Mouse (Mus musculus): ENCODE data around the gene Prr15l. TPM values are rescaled to one million over a fixed set of nuclear protein-coding genes. Genes with fewer than 3 reads are reported as not detected.

Gene Prr15l
- polyA plus RNA-seq, 1 experiment from 2014 or later = 38.7 TPM

DNA sequence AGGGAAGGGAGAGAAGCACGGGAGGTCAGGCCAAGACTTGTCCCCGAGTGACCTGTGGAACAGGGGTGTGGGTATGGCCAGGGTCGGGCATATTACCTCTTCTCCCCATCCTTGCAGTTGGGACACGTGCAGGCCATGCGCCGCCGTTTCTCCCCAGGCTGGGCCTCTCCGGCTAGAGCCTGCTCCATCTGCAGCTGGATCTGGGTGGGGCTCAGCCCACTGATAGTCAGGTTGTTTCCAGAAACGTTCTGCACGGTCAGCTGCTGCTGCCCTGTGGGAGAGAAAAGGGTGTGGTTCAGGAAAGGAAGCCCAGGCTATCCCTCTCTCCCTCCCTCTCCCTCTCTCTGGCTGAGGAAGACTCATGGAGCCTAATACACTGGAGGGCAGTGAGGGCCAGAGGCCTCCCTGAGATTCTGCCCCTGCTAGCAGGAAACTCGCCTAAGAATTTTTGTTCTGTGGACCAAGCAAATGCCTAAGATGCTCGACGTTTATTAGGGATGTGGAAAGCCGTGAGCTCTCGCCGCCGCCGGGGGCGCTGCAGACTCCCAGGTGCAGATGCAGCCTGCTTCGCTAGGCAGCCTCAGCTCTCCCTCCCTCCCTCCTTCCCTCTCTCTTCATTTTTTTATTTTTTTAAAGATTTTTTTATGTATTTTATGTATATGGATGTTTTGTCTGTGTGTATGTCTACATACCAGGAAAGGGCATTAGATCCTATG, 28.3 kb downstream of the Prr15l start:
- Histone ChIP-seq H3K4me2 (no peak overlapping the region), H3K4me3 (replicated peaks) (no peak overlapping the region), H3K36me3 (peaks cover 93% of the 10 kb centered on the region), H3K4me1 (0 out of 2 replicates have a peak, but pooled peaks cover 5% of the 10 kb centered on the region), H3K9ac (no peak overlapping the region), H3K27ac (no peak overlapping the region), H3K27me3 (no peaks in the 10 kb centered on the region), H3K9me3 (replicated peaks) (no peaks in the 10 kb centered on the region)
- 0 out of 2 replicates have a peak, but pooled peaks have one; percentile 50 for ATAC-seq (replicated peaks; ENCODE audit: low FRiP score)
- 64% methylated on average over 20 of the region's 20 CpGs for WGBS

DNA sequence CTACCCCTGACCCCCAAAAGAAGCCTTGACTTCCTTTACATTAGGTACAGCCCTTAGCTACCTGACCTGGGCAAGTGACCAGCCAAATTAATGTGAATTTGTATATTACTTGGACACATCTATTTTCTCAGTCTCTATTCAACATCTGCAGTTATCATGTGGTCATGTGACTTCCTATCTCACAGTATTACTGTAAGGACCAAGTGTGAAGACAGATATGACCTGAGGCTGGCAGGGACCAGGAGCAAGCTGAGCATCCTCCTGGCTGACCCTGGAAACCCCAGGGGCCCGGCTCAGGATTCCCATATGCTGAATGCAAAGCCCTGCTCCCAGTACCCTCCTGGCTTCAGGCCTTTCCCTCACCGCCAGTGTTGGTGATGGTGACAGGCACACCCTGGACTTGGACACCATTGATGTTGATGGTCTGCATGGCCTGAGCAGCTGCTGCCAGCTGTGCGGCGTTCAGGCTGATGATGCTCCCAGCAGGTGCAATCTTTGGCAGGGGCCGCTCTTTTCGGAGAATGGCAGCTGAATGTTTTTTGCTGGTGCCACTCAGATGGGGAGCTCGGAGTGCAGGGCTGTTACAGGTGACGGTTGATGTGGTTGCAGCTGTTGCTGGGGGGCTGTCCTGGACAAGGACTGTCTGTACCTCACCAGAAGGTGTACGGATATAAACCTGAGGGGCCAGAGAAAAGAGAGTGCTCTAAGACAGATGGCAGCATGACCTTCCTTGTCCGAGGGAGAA, 29.3 kb downstream of the Prr15l start:
- Histone ChIP-seq H3K4me2 (no peak overlapping the region), H3K9me3 (replicated peaks) (no peaks in the 10 kb centered on the region), H3K4me3 (replicated peaks) (no peak overlapping the region), H3K9ac (no peak overlapping the region), H3K36me3 (peaks cover 94% of the 10 kb centered on the region), H3K27ac (no peak overlapping the region), H3K4me1 (0 out of 2 replicates have a peak, but pooled peaks cover 5% of the 10 kb centered on the region), H3K27me3 (no peaks in the 10 kb centered on the region)
- ATAC-seq (replicated peaks; ENCODE audit: low FRiP score) = no peak
- WGBS = 95% methylated on average over 10 of the region's 10 CpGs

DNA sequence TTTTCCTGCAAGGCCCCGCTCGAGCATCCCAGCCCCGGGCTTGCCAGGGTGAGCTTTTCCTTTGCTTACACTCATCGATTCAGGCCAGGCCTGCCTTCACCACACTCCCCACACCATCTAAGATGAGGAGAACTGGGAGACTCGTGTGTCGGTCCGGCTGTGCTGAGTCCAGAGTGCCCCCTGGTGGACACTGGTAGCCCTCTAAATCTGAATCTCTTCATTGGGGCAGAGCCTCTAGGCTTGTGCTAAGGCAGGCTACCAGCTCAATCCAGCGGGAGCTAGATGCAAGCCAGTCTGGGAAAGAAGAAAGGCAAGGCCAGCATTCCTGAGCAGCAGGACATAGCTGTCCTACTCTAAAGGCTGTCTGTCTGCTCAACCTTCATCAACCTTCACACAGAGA, 35.7 kb downstream of the Prr15l start:
- no peak overlapping the region for H3K9ac ChIP-seq
- peaks cover 43% of the 10 kb centered on the region for H3K36me3 ChIP-seq
- H3K4me2 ChIP-seq = no peak overlapping the region
- peak; percentile 80 for ATAC-seq (replicated peaks; ENCODE audit: low FRiP score)
- H3K4me1 ChIP-seq = peaks cover 25% of the 10 kb centered on the region
- no peak overlapping the region for H3K4me3 ChIP-seq (replicated peaks)
- no peaks in the 10 kb centered on the region for H3K27me3 ChIP-seq
- H3K27ac ChIP-seq = peak overlapping the region; percentile 51; the same call in 1 of the 2 replicates
- no peaks in the 10 kb centered on the region for H3K9me3 ChIP-seq (replicated peaks)
- WGBS = 23% methylated on average over 8 of the region's 8 CpGs

DNA sequence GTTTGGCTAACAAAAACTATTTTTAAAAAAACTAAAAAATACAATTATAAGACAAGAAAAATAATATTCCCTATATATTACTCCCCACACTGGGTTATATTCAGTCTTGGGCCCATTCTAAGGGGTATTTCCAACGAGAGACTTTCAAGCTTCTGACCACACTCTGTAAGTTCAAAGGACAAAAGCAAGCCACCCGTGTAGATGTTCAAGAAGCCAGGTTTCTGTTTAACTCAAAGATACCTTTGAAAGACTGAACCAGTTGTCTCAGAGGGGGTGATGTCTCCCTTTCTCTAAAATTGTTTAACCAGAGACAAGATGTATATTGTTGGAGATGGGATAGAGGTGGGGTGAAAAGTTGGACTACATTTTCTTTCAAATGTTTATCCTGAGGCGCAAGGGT, 38.3 kb downstream of the Prr15l start:
- H3K4me3 ChIP-seq (replicated peaks) = no peak overlapping the region
- no peaks in the 10 kb centered on the region for H3K9me3 ChIP-seq (replicated peaks)
- H3K4me2 ChIP-seq = no peak overlapping the region
- no peak for ATAC-seq (replicated peaks; ENCODE audit: low FRiP score)
- no peak overlapping the region for H3K9ac ChIP-seq
- H3K36me3 ChIP-seq = peaks cover 19% of the 10 kb centered on the region
- no peaks in the 10 kb centered on the region for H3K27me3 ChIP-seq
- H3K27ac ChIP-seq = peak overlapping the region; percentile 66
- peaks cover 43% of the 10 kb centered on the region for H3K4me1 ChIP-seq
- 85% methylated on average over 3 of the region's 3 CpGs for WGBS

DNA sequence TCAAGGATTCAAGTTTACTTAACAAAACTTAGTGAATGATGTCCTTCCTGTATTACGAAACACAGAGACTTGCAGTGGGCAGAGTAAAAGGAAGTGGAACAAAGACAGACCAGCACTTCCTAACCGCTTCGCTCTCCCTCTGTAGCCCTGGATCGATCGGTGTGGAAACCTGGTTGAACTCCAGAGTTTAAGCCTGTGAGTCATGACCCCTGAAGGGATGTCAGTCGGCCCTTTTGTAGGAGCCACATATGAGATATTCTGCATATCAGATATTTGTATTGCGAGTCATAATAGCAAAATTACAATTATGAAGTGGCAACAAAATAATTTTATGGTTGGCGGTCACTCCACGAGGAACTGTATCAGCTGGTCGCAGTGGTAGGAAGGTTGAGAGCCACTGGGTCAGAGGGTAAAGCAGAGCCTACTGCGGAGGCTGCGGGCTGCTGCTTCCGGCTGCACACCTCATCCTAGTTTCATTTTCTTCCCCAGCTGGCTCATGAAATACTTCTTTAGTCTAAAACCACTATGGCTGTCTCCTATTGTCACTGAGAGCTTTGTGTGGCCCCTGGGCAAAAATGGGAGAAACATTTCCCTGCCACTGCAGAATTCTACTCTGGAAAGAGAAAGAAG, 39.1 kb downstream of the Prr15l start:
- Histone ChIP-seq H3K4me2 (peak overlapping the region; percentile 30; the same call in 1 of the 2 replicates), H3K27me3 (no peaks in the 10 kb centered on the region), H3K4me3 (replicated peaks) (0 out of 2 replicates have a peak overlapping the region, but pooled peaks have one; percentile 6), H3K4me1 (peaks cover 43% of the 10 kb centered on the region), H3K9me3 (replicated peaks) (no peaks in the 10 kb centered on the region), H3K27ac (peak overlapping the region; percentile 66), H3K36me3 (peaks cover 10% of the 10 kb centered on the region), H3K9ac (no peak overlapping the region)
- no peak for ATAC-seq (replicated peaks; ENCODE audit: low FRiP score)
- 80% methylated on average over 13 of the region's 13 CpGs for WGBS

DNA sequence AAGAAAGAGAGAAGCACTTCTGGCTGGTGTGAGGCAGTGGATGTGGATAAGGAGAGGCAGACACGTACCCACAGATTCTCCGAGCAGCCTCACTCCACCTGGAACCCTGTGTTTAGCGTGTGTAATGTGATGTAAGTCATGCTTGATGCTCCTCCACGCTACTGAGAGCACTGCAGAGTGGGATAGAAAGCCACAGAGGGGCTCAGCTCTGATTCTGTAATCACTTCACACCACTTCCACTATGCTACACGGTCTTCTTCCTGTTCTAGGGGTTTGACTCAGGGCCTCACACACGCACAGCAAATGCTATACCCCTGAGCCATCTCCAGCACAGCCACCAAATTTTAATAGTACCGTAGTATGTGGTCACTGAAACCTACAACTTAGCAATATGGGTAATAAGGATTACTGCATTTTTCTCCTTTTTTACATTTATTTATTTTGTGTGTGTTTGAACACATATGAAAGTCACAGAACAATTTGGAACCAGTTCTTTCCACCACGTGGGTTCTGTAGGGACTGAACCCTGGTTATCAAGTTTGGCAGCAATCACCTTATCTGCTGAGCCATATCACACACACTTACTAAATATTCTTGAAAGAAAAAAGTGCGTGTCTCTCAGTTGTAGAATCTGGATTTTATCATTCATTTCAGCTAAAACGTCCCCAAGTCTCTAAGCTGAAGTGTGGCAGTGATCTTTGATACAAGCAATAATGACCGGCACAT, 39.8 kb downstream of the Prr15l start:
- Histone ChIP-seq H3K36me3 (peaks cover 3% of the 10 kb centered on the region), H3K9ac (no peak overlapping the region), H3K27ac (peak overlapping the region; percentile 87), H3K9me3 (replicated peaks) (no peaks in the 10 kb centered on the region), H3K27me3 (no peaks in the 10 kb centered on the region), H3K4me1 (peaks cover 43% of the 10 kb centered on the region), H3K4me2 (peak overlapping the region; percentile 30; the same call in 1 of the 2 replicates), H3K4me3 (replicated peaks) (no peak overlapping the region)
- 81% methylated on average over 11 of the region's 11 CpGs for WGBS
- no peak for ATAC-seq (replicated peaks; ENCODE audit: low FRiP score)

DNA sequence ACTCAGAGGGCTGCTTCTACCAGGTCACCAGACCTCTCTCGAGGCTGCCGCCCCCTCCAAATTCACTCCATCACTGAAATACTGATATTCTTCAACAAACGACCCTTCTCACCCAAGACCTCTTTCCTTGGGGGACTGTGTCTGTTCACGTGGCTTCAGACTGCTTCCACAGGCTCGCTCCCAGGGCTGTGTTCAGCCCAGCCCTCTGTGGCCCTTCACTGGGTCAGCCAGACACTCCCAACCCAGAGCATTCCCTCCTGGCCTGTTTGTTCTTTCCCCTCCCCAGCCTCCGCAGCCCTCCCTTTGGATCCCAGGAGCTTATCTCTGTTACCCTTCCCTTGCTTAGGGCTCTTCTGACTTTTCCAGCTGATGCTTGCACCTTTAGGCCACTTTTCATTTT, 40.6 kb downstream of the Prr15l start:
- H3K9ac ChIP-seq = no peak overlapping the region
- no peak overlapping the region for H3K4me3 ChIP-seq (replicated peaks)
- H3K9me3 ChIP-seq (replicated peaks) = no peaks in the 10 kb centered on the region
- peak overlapping the region; percentile 87 for H3K27ac ChIP-seq
- no peaks in the 10 kb centered on the region for H3K36me3 ChIP-seq
- no peak overlapping the region for H3K4me2 ChIP-seq
- no peak for ATAC-seq (replicated peaks; ENCODE audit: low FRiP score)
- H3K4me1 ChIP-seq = peaks cover 42% of the 10 kb centered on the region
- 43% methylated on average over 6 of the region's 6 CpGs for WGBS
- H3K27me3 ChIP-seq = no peaks in the 10 kb centered on the region

DNA sequence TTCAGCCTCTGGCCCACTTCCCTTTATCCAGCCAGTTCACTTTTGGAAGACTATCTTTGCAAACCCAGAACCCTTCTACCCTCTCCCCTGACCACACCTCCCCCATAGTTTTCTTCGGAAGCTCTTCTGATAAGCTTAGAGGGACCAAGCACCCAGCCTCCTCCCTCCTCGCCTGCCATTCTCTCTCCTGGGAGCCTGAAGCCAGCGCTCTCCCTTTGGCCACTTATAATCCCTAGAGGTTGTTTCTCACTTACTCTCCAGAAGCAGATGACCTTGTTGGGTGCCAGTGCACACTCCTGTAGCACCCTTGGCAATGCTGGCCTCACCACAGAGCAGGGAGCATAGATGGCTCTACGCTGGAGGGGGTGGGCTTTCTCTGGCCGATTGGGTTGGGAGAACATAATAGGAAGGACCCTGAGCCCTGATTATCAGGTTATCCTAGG, 41.4 kb downstream of the Prr15l start:
- Histone ChIP-seq H3K36me3 (no peaks in the 10 kb centered on the region), H3K27me3 (no peaks in the 10 kb centered on the region), H3K27ac (peak overlapping the region; percentile 87), H3K9ac (no peak overlapping the region), H3K4me2 (no peak overlapping the region), H3K9me3 (replicated peaks) (no peaks in the 10 kb centered on the region), H3K4me1 (peaks cover 45% of the 10 kb centered on the region), H3K4me3 (replicated peaks) (no peak overlapping the region)
- no peak for ATAC-seq (replicated peaks; ENCODE audit: low FRiP score)
- WGBS = 74% methylated on average over 5 of the region's 5 CpGs

DNA sequence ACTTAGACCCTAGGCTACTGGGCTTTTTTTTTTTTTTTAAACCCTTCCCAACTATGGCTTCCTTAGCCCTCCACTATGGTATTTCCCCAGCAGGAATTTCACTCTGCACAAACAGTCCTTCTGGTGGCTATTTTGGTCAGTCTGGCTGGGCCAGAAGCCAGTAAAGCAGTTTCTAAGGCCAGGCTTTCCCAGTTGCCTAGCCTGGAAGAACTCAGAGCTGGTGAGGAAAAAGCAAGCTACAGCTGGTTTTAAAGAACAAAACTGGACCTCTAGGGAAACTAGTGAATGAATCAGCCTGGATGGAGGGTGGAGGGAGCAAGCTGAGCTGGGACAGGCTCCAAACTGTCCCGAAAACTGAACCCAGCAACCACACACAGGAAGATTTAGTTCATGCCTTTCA, 41.8 kb downstream of the Prr15l start:
- no peak overlapping the region for H3K9ac ChIP-seq
- peak overlapping the region; percentile 87 for H3K27ac ChIP-seq
- H3K4me1 ChIP-seq = peaks cover 49% of the 10 kb centered on the region
- no peaks in the 10 kb centered on the region for H3K27me3 ChIP-seq
- WGBS = 43% methylated on average over 1 of the region's 1 CpGs
- H3K4me2 ChIP-seq = no peak overlapping the region
- no peak overlapping the region for H3K4me3 ChIP-seq (replicated peaks)
- no peak for ATAC-seq (replicated peaks; ENCODE audit: low FRiP score)
- no peaks in the 10 kb centered on the region for H3K9me3 ChIP-seq (replicated peaks)
- H3K36me3 ChIP-seq = no peaks in the 10 kb centered on the region

DNA sequence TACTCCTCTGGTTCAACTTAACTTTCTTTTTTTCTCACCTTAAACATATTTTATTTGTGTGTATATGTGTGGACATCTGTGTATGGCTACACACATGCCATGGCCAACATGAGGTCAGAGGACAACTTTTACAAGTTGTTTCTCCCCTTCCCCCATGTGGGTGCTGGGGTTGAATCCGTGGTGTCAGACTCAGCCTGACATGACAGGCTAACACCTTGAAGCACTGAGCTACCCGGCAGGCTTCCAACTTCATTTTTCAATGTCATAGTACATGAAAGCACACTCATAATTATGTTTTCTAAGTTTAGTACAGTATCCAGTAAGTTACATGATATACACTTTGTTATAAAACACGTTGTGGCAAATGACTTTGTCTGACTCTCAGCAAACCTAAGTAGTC, 42.4 kb downstream of the Prr15l start:
- Histone ChIP-seq H3K4me1 (peaks cover 51% of the 10 kb centered on the region), H3K9me3 (replicated peaks) (no peaks in the 10 kb centered on the region), H3K4me3 (replicated peaks) (no peak overlapping the region), H3K27me3 (no peaks in the 10 kb centered on the region), H3K9ac (no peak overlapping the region), H3K36me3 (no peaks in the 10 kb centered on the region), H3K27ac (peak overlapping the region; percentile 87), H3K4me2 (no peak overlapping the region)
- WGBS = 65% methylated on average over 3 of the region's 3 CpGs
- no peak for ATAC-seq (replicated peaks; ENCODE audit: low FRiP score)

DNA sequence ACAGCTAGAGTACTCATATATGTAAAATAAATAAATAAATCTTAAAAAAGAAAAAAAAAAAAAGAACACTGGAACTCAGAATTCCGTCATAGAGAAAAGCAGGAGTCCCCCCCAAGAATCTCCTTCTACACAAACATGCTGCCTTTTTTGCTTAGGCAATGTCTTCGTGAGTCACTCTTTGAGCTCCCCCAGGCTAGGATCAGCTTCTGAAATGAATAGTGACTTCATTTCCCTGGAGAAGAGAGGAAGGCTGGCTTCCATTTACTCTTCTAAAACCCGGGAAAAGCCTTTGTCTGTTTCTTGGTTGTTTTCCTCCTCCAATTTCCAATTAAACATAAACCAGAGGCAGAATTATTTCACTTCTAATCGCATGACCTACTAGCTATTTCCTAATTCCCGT, 45.0 kb downstream of the Prr15l start:
- no peak for ATAC-seq (replicated peaks; ENCODE audit: low FRiP score)
- H3K4me3 ChIP-seq (replicated peaks) = no peak overlapping the region
- 0 out of 2 replicates have a peak overlapping the region, but pooled peaks have one; percentile 4 for H3K27ac ChIP-seq
- H3K4me2 ChIP-seq = no peak overlapping the region
- H3K9ac ChIP-seq = no peak overlapping the region
- WGBS = 79% methylated on average over 5 of the region's 5 CpGs
- H3K4me1 ChIP-seq = peaks cover 57% of the 10 kb centered on the region
- H3K9me3 ChIP-seq (replicated peaks) = no peaks in the 10 kb centered on the region
- H3K36me3 ChIP-seq = no peaks in the 10 kb centered on the region
- no peaks in the 10 kb centered on the region for H3K27me3 ChIP-seq

All from kidney, embryonic 15.5 days (tissue).